Mouse (Mus musculus): ENCODE measurements around the gene Ccr1.

DNA sequence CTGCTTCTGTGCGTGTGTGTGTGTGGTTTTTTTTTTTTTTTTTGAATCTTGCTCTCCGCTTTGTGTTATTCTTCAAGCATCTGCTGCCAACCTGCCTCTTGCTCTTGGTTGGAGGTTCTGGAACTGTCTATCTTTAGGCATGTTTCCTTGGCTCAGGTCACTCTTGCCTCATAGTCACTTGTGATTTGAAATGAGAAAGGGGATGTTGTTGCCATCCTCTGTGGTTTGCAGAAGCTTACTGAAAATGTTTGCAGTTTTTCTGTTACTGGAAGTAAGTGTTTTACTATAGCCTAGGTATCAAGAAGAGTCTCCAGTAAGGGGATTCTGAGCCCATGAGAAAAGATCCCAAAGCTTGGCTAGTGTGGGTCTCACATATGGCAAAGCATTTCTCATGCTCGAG is 26.5 kb downstream of the Ccr1 start:
- TF ChIP-seq HCFC1 (IDR thresholded peaks at IDR 0.05; ENCODE audit: low read depth, low read length) = no peak
- TF ChIP-seq RCOR1 (IDR thresholded peaks at IDR 0.05; ENCODE audit: low read depth, low read length) = no peak

All from MEL (cell line).